ENCODE assay signal across 27 mouse cellular contexts in genomic region chr19:15658611-15659010, GRCm38 (mm10).
"Had no signal": no experiment of that assay in that cellular context is flagged by ENCODE, and none has a peak within 500 bp of the region (broad histone marks: within the 10 kb centered on the region; RNA-seq: fewer than 3 reads in every experiment).

No protein-coding gene starts in this region.

- H3K36me3 ChIP-seq: heart, embryonic 10.5 days; heart, embryonic 12.5 days; hindbrain, embryonic 10.5 days; hindbrain, embryonic 12.5 days; intestine, embryonic 15.5 days; kidney, embryonic 15.5 days; limb, embryonic 13.5 days; limb, embryonic 15.5 days; liver, embryonic 12.5 days had no signal

- H3K27ac ChIP-seq: heart, embryonic 10.5 days; hindbrain, embryonic 10.5 days; hindbrain, embryonic 12.5 days; hindbrain, embryonic 14.5 days; intestine, embryonic 15.5 days; kidney, embryonic 15.5 days; kidney, postnatal 0 days; limb, embryonic 13.5 days; limb, embryonic 15.5 days; liver, embryonic 12.5 days; liver, embryonic 14.5 days had no signal

- H3K9ac ChIP-seq: heart, embryonic 12.5 days; hindbrain, embryonic 12.5 days; hindbrain, embryonic 14.5 days; intestine, embryonic 15.5 days; kidney, embryonic 15.5 days; limb, embryonic 13.5 days; limb, embryonic 15.5 days; liver, embryonic 12.5 days; liver, embryonic 14.5 days had no signal

- H3K27me3 ChIP-seq: heart, embryonic 12.5 days; hindbrain, embryonic 12.5 days; intestine, embryonic 15.5 days; limb, embryonic 15.5 days; liver, embryonic 12.5 days had no signal

- H3K9me3 ChIP-seq: heart, embryonic 10.5 days; heart, embryonic 12.5 days; hindbrain, embryonic 10.5 days; hindbrain, embryonic 12.5 days; intestine, embryonic 15.5 days; kidney, embryonic 15.5 days; limb, embryonic 13.5 days; limb, embryonic 15.5 days; liver, embryonic 12.5 days had no signal

- H3K4me1 ChIP-seq: heart, embryonic 10.5 days; heart, embryonic 12.5 days; hindbrain, embryonic 10.5 days; hindbrain, embryonic 12.5 days; intestine, embryonic 15.5 days; kidney, embryonic 15.5 days; limb, embryonic 13.5 days; limb, embryonic 15.5 days; liver, embryonic 12.5 days had no signal

- ATAC-seq: hindbrain, embryonic 16.5 days; inflammation-experienced regulatory T-cells, adult 6 months; intestine, embryonic 15.5 days; intestine, postnatal 0 days; liver, embryonic 12.5 days had no signal

- H3K4me3 ChIP-seq: heart, embryonic 10.5 days; heart, embryonic 12.5 days; hindbrain, embryonic 10.5 days; hindbrain, embryonic 12.5 days; intestine, embryonic 15.5 days; kidney, embryonic 15.5 days; limb, embryonic 13.5 days; limb, embryonic 15.5 days; liver, embryonic 12.5 days had no signal

- H3K4me2 ChIP-seq: heart, embryonic 12.5 days; hindbrain, embryonic 12.5 days; hindbrain, embryonic 14.5 days; intestine, embryonic 15.5 days; kidney, embryonic 15.5 days; limb, embryonic 13.5 days; limb, embryonic 15.5 days; liver, embryonic 12.5 days had no signal

- DNase-seq: gastrocnemius, postnatal 10 days; gastrocnemius, postnatal 25 days; heart, adult 18-20 months; heart, postnatal 10 days; heart, postnatal 4 days; kidney, adult 18-20 months; kidney, adult 9 months; kidney, postnatal 14 days; kidney, postnatal 36 days; layer of hippocampus, adult 9-11 months; layer of hippocampus, postnatal 36 days; left cerebral cortex, postnatal 4 days had no signal
